Mouse (Mus musculus): Measurements from ENCODE around the gene Ly6g5b.

DNA sequence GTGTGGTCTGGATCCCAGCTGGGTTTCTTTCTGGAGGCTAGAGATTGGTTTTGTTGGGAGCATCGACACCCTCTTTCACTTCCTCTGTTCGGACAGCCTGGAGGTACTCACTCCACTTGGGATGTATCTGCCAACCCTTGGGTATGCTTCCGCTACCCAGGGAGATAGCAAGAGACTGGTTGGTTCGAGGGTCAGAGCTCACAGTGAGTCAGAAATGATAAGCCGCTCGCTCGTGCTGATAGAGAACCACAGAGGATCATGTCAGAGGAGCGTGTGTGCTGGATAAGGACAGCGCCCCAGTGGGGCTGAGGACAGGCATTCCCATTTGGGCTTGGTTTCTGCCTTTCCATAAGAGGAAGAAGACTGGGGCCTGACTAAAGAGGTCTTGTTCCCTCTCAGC lies 35.5 kb downstream of the Ly6g5b start:
- TF ChIP-seq CTCF (IDR thresholded peaks at IDR 0.05; ENCODE audit: low read depth, low read length) (no peak), POLR2A (IDR thresholded peaks at IDR 0.05; ENCODE audit: borderline replicate concordance, low read depth, low read length) (no peak)
